Mouse (Mus musculus) heart, embryonic 11.5 days (tissue): Measurements from ENCODE around the gene Cldn14. TPM values are rescaled to one million over a fixed set of nuclear protein-coding genes. Genes with fewer than 3 reads are reported as not detected.

Source experiments
- ATAC-seq: fragments of 200-750 bp; cut with Nextera tagmentation; replicated peaks from 2 replicates; pipeline ENCODE4 v1.8.0; 2017; ENCODE audit warnings: moderate library complexity; ENCODE audit not compliant: insufficient number of reproducible peaks, low FRiP score, low TSS enrichment
- H3K27ac ChIP-seq: fragments of 300-500 bp; sonication (generic); 2 replicates; pipeline ENCODE4 v1.5.1; 2014; ENCODE audit warnings: mild to moderate bottlenecking, low read depth, low read length
- H3K27me3 ChIP-seq: fragments of 300-500 bp; sonication (generic); 2 replicates; pipeline ENCODE4 v1.6.1; 2014; ENCODE audit warnings: mild to moderate bottlenecking, low read length, mixed read lengths; ENCODE audit not compliant: control insufficient read depth, insufficient read depth
- H3K36me3 ChIP-seq: fragments of 300-500 bp; sonication (generic); 2 replicates; pipeline ENCODE4 v1.6.1; 2014; ENCODE audit warnings: mild to moderate bottlenecking, low read length, moderate library complexity, mixed read lengths; ENCODE audit not compliant: control insufficient read depth, insufficient read depth
- H3K4me1 ChIP-seq: fragments of 300-500 bp; sonication (generic); 2 replicates; pipeline ENCODE4 v1.6.1; 2014; ENCODE audit warnings: low read length; ENCODE audit not compliant: control insufficient read depth, insufficient read depth
- H3K4me2 ChIP-seq: fragments of 300-500 bp; sonication (generic); 2 replicates; pipeline ENCODE4 v1.6.1; 2014; ENCODE audit warnings: mild to moderate bottlenecking, moderate library complexity
- H3K4me3 ChIP-seq: fragments of 300-500 bp; sonication (generic); 2 replicates; pipeline ENCODE4 v1.5.1; 2014; ENCODE audit warnings: low read depth, low read length
- H3K9ac ChIP-seq: fragments of 300-500 bp; sonication (generic); 2 replicates; pipeline ENCODE4 v1.6.1; 2014; ENCODE audit warnings: mild to moderate bottlenecking, low read depth, low read length, moderate library complexity
- H3K9me3 ChIP-seq: fragments of 300-500 bp; sonication (generic); replicated peaks from 2 replicates; pipeline ENCODE4 v1.6.1; 2016; ENCODE audit warnings: low read length; ENCODE audit not compliant: control insufficient read depth
- WGBS: fragments of 180-500 bp; shearing (Covaris S2); extraction: QIAGEN DNeasy Blood & Tissue Kit; methylation state at CpG from one replicate; pipeline ENCODE4 v1.1.7; 2014; ENCODE audit not compliant: insufficient replicate concordance; 5-methylcytosine and 5-hydroxymethylcytosine counted together
- polyA plus RNA-seq: library from polyadenylated mRNA; unstranded; fragments of >200 nt; fragmentation: Nextera tagmentation; extraction: Ambion mirVana; gene quantifications from 2 replicates; pipeline ENCODE4 v1.2.1, GENCODE M21; 2014

The Cldn14 gene
- polyA plus RNA-seq, 1 experiment from 2014 or later: 0.13 TPM

DNA sequence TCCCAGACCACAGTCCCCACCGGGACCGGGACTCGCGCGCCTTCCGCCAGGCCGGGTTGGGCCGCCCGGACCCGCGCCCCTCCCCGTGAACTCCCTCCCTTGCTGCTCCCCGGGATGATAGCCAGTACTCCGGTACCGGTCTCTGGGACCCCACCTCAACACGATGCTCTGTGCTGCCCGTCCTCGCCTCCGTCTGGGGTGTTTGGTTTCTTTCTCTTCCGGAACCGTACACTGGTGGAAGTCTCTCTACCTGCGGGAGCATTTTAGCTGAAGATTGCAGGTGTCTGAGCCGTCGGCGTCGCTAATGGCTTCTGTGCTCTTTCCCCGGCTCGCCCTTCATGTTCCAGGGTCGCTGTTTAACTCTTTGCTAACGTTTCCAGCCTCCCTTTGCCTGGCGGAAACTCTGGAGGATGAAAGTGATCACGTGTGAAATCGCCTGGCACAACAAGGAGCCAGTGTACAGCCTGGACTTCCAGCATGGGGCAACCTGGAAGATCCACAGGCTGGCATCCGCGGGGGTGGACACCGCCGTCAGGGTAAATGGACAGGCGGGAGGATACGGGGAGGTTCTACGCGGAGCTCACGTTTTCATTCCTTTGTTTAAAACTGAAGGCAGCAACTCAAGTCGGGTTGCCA lies 124.4 kb downstream of the Cldn14 start:
- H3K4me3 ChIP-seq: peak overlapping the region; percentile 90
- peak; percentile 46; the same call in 1 of the 2 replicates for ATAC-seq
- WGBS: under 1% methylated on average over 42 of the region's 43 CpGs
- H3K27ac ChIP-seq: 0 out of 2 replicates have a peak overlapping the region, but pooled peaks have one; percentile 29
- peaks cover 7% of the 10 kb centered on the region; the same call in 1 of the 2 replicates for H3K36me3 ChIP-seq
- H3K9me3 ChIP-seq: no peaks in the 10 kb centered on the region
- H3K4me1 ChIP-seq: peaks cover 15% of the 10 kb centered on the region
- H3K27me3 ChIP-seq: no peaks in the 10 kb centered on the region
- peak overlapping the region; percentile 83 for H3K9ac ChIP-seq
- peak overlapping the region; percentile 91 for H3K4me2 ChIP-seq

DNA sequence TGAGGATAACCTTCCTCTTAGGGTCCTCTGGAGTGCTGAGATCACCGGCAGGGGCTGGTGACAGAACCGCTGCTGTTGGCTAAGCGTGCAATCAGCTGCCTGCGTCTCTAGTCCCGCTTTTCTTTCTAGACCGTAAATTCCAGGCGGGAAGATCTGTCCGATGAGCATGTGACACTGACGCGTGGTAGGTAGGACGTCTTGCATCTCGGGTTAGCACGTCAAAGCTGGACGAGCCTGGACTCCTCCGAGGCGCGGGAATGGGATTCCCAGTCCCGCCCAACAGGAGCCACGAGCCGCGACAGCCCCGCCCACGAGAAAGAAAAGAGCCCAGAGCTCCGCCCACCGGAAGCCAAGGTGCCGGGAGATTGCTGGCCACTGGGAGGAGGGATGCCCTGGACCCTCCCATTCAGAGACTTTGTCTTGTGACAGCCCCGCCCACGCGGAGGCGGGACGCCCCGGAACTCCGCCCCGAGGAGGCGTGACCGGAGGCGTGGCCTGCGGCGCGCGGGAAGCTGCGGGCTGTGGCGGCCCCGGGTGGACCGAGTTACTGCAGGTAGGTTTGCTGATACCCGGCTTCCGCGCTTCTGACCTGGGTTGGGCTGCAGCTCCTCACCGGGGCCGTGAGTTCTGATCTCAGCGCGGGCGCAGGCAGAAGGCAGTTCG lies 125.1 kb downstream of the Cldn14 start, which contains the start of gene Chaf1b:
Chaf1b (plus strand) TSS at position 479 of the 663 bp plus-strand sequence.
- WGBS: under 1% methylated on average over 48 of the region's 54 CpGs
- Histone ChIP-seq H3K4me1 (peaks cover 15% of the 10 kb centered on the region), H3K9ac (peak within 1 kb of the TSS; percentile 83), H3K27ac (0 out of 2 replicates have a peak within 1 kb of the TSS, but pooled peaks have one; percentile 29), H3K4me3 (peak within 1 kb of the TSS; percentile 90), H3K9me3 (no peaks in the 10 kb centered on the region), H3K36me3 (peaks cover 6% of the 10 kb centered on the region; the same call in 1 of the 2 replicates), H3K4me2 (peak within 1 kb of the TSS; percentile 91), H3K27me3 (no peaks in the 10 kb centered on the region)
- ATAC-seq: peak; percentile 94

DNA sequence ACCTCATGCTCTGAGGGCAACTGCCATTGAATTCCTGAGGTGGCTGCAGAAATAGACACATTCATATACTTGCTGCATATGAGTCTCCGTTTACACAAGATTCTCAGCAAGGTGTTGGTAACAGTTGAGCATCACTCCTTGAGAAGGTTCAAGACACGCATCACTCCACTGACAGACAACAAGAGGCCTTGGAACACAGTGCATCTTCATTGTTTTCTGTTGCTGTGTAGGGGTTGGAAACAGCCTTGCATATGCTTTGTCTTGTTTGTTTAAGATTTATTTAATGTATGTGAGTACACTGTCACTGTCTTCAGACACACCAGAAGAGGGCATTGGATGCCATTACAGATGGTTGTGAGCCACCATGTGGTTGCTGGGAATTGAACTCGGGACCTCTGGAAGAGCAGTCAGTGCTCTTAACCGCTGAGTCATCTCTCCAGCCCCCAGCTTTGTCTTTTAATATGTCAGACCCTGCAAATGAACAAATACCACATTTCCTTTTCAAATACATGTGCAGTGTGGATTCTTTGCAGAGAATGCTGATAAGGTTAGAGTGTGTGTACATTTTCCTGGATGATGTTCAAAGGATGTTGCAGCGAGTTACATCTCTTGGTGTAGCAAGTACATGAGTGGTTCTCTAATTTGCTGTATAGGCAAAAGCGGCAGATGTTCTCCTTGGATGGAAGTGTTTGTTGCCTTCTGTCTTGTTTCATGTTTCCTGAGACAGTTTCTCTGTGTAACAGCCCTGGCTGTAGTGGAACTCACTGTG lies 130.8 kb downstream of the Cldn14 start:
- ATAC-seq: no peak
- Histone ChIP-seq H3K9ac (no peak overlapping the region), H3K27ac (no peak overlapping the region), H3K4me3 (no peak overlapping the region), H3K27me3 (no peaks in the 10 kb centered on the region), H3K4me2 (no peak overlapping the region), H3K4me1 (no peaks in the 10 kb centered on the region), H3K36me3 (peaks cover 19% of the 10 kb centered on the region), H3K9me3 (no peaks in the 10 kb centered on the region)
- WGBS: 80% methylated on average over 6 of the region's 6 CpGs

DNA sequence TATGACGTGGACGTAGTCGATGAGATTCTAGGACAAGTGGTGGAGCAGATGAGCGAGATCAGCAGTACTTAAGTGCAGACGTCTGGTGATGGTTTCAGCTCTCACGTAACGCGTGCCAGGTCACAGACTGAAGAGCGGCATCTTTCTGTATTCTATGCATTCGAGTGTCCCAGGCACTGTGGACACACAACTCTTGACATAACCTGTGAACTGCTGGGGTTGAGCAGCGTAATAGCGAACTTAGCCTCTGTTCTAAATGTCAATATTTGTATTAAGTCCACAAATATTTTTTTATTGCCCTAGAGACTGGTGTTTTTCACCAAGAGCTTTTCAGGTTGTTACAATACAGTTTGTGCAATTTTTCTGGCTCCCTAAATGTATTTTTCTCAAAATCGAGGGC lies 133.8 kb downstream of the Cldn14 start:
- Histone ChIP-seq H3K9ac (no peak overlapping the region), H3K27ac (no peak overlapping the region), H3K9me3 (no peaks in the 10 kb centered on the region), H3K4me1 (no peaks in the 10 kb centered on the region), H3K4me3 (no peak overlapping the region), H3K36me3 (peaks cover 38% of the 10 kb centered on the region), H3K4me2 (no peak overlapping the region), H3K27me3 (no peaks in the 10 kb centered on the region)
- WGBS: 89% methylated on average over 13 of the region's 13 CpGs
- no peak for ATAC-seq

Other genes starting within 250 kb of the Cldn14 start
- gene Morc3, start 176.7 kb downstream of the Cldn14 start, polyA plus RNA-seq: 22.8 and 25.3 TPM in 2 replicates
- gene Chaf1b, start 124.9 kb downstream of the Cldn14 start, polyA plus RNA-seq: 62.3 and 66.9 TPM in 2 replicates
- gene Sim2, start 76.1 kb upstream of the Cldn14 start, polyA plus RNA-seq: 0.17 TPM in 1 of 2 replicates, not detected in the other